Mouse (Mus musculus) layer of hippocampus, adult 18-20 months (tissue): Measurements from ENCODE around the gene Tgfb1. TPM values are rescaled to one million over a fixed set of nuclear protein-coding genes. Genes with fewer than 3 reads are reported as not detected.

ENCODE experiments used
- DNase-seq, 2 experiments: peaks; one replicate each; pipeline ENCODE4 v3.0.0; 2022; ENCODE audit warnings: low spot score in 2 of 2
- total RNA-seq, 2 experiments: library from RNA; stranded (reverse); gene quantifications; 2 replicates each; pipeline ENCODE4 v1.2.3; 2021

Tgfb1 gene
- total RNA-seq, 2 experiments from 2014 or later: 6.5 to 7.7 TPM

DNA sequence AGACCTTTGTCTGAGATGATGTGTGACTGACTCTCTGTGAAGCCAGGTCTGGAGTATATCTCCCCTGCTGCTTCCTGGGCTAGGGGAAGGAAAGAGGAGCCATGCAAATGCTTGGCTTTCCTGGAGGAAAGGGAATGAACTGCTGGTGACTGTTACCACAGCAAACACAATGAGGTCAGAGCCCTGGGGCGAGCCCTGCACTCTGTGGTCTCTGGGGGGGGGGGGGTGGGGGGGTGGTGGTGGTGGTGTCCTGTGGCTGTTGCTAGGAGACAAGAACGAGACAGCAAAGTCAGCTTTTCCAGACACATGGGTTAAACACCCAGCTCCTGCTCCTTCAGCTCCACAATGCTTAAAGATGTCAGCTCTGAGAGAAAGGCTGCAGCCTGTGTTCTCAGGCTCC, 42.6 kb downstream of the Tgfb1 start:
- no peak for DNase-seq

DNA sequence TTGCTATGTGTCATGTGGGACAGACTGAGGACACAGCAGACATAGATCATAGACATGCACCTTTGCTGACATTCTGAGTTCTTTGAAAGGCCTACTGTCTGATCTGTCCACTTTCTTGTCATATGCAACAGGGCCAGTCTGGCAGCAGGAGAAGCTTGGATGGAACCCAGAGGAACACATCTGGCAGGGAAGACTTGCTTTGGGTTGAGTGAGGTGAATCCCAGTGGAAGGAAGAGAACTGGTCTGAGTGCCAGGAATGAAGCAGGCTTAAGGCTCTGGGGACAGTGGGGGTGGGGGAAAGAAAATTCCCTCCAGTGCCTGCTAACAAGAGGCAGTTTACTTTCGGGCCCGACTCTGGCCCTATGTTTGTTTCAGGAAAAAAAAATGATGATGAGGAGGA, 43.1 kb downstream of the Tgfb1 start:
- no peak for DNase-seq

DNA sequence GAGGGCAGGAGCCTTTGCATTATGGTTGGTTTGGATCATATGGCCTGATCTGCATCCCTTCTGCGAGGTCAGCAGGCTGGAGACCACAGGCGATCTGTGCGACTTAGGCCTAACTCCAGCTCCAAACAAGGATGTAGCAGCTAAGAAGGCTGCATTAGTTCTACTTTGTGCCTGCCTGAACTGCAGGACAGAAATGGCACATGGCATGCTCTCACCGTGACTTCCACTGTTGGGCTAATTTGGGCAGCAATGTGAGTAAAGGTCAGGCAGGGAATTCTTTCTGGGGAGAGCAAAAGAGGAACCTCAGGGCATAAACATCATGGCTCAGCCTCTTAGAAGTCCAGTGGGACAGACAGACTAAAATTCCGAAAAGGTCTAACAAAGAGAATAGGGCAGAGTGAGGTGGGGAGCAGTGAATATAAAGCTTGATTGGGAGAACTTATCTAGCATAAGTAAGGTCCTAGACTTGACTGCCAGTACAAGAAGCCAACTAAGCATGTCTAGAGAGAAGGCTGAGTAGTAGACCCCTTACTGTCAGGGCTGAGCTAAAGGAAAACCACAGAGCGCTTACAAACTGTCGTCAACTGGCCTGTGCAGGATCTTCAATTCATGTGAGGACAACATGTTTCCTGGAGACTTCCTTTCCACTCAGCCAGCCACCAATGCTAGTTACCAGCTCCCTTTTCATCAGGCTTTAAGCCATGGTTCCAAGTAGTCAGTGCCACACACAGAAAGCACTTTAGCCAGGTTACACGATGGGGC, 44.7 kb downstream of the Tgfb1 start:
- DNase-seq: no peak

DNA sequence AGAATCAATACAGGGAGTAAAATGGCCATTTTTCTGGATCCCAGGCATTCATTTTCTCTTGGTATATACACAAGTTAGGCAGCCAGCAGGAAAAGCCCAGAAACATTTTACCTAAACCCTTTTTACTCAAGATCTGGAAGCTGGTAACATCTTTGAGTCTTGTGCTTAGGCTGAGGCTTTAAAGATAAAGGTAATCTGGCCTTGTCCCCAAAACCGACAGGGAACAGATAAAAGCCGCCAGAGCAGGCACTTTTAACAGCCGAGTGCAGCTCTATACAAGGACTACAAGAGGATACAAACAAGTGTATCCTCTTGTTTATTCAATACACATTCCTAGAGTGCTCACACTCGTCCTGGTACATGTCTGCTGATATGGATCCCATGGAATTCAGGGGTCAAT, 48.2 kb downstream of the Tgfb1 start:
- no peak for DNase-seq

DNA sequence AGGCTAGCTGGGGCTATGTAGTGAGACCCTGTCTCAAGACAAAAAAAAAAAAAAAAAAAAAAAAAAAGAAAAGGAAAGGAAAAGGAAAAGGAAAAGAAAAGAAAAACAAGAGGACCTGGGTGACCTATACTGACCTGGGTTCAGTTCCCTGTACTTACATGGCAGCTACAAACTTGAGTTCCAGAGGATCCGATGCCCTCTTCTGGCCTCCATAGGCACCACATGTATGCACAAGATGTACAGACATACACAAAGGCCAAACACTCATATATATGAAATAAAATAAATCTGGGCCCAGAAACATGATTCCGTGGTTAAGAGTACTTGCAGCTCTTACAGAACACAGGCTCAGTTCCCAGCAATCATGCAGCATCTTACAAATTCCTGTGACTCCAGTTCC, 50.1 kb downstream of the Tgfb1 start:
- DNase-seq: no peak

DNA sequence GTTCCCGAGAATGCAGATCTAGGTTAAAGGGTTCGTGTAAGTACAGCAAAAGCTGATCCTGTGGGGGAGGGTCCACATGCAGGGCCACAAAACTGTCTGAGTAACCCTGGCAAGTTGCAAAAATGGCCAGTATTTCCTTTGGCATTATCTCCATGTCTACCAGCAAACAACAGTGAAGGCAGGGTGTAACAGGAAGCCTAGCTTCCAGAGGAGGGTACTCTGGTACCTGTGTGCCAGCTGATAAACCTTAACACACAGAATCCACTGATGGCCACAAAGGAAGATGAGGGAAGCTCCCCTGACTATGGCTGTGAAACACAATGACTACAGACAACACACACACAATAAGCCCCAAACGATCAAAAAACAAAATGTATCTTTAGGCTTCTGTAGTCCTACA, 51.5 kb downstream of the Tgfb1 start:
- DNase-seq: no peak

DNA sequence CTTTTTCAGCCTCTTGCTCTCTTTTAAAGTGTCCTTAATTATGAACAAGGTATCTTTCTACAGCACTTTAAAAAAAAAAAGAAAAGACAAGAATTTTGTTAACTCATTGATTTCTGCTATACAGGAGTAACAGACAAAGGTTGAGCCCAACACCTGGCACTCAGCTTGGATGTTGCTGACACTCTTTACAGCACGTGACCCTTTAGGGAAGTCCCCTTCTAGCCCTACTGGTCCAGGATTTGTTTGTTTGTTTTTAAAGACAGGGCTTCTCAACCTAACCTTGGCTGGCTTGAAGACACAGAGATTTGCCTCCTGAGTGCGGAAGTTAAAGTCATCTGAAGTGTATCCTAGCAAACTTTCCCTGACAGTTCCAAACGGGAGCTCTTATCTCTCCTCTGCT, 60.0 kb downstream of the Tgfb1 start:
- DNase-seq: no peak

DNA sequence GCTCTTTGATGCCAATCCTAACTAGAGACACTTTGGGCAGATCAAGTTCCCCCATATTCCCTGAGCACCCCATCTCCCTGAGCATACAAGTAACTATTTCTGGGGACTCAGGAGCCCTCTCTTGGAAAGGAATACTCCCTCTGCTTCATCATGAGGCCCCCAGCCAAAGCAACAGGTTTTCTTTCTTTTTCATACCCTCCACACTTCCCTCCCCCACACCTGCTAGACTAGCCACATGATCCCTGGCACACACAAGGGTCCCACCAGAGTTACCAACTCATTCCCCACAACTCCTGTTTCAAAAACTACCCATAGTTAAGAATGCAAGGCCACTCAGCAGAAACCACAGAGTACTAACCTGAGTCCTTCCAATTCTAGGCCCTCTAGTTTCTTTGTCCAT, 66.3 kb downstream of the Tgfb1 start:
- no peak for DNase-seq

DNA sequence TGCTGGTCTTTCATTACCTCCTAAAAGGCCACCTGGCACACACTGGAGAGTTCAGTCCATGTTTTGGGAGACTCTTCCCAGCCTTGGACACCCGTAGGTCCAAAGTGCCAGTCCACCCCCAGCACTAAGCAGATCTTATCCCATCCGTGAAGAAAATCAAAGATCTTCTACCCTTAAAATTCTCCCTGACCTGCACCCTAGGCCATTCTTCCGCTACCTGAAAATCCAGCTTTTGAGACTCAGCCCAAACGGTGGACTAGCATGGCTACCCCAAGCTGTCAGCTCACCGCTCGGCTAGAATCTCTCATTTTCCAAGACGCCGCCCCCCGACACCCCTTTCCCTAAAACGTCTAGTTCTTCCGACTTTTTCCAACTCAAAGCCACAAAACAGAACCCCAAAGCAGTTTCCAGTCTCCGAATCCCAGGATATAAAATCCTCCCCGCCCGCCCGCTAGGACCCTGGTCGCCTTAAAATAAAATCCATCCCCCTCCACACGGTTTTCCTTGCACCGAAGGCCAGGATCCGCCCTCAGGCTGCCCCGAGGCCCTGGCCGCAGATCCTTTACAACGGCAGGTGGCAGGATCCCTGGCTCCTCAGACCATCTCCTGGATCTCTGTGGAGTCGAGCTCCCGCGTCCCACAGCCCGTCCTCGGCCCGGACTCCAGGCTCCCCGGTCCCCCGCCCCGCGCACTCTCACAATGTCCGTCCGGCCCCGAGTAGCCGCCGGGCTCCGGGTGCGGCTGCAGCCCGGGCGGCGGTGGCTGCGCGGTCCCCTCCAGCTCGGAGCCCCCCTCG, 67.0 kb downstream of the Tgfb1 start:
- DNase-seq: no peak

DNA sequence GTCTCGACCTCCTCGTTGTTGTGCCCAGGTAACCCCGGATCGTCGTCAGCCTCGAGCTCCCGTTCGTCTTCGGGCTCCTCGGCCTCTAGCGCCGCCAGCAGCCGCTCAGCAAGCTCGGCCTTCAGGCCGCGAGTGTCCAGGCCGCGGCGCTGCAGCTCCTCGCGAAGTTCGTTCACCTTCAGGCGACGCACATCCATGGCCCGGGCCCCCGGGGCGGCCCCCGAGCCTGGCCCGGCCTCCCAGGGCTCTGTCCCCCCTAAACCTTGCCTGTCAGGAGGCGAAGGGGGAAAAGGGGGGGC, 67.6 kb downstream of the Tgfb1 start:
- DNase-seq: no peak

Other genes with a start within 250 kb of the Tgfb1 start
- gene Ceacam1, start 209.4 kb upstream of the Tgfb1 start, total RNA-seq: 1 to 10 TPM; 3.2 to 3.8 TPM
- under 1 TPM; 0.72 to 0.99 TPM for gene Ceacam2, start 147.1 kb upstream of the Tgfb1 start, total RNA-seq
- gene Erich4, start 71.1 kb upstream of the Tgfb1 start, total RNA-seq: under 1 TPM in 1 of 2 experiments, not detected in 1; 0.38 TPM
- 10 to 100 TPM; 50.5 to 53.9 TPM for gene Dmac2, start 67.6 kb upstream of the Tgfb1 start, total RNA-seq
- 1 to 10 TPM in 1 of 2 experiments, under 1 TPM in 1; 0.61 to 1.3 TPM for gene B3gnt8, start 60.3 kb upstream of the Tgfb1 start, total RNA-seq
- gene Bckdha, start 28.0 kb upstream of the Tgfb1 start, total RNA-seq: 10 to 100 TPM; 37.0 to 41.2 TPM
- gene Exosc5, start 27.8 kb upstream of the Tgfb1 start, total RNA-seq: 10 to 100 TPM; 25.8 to 30.4 TPM
- 10 to 100 TPM in 1 of 2 experiments, 1 to 10 TPM in 1; 8.4 to 10.9 TPM for gene Tmem91, start 11.8 kb upstream of the Tgfb1 start, total RNA-seq
- gene B9d2, start 6.2 kb upstream of the Tgfb1 start, total RNA-seq: 10 to 100 TPM; 22.2 to 26.3 TPM
- 10 to 100 TPM; 63.4 to 65.6 TPM for gene Ccdc97, start 32.1 kb downstream of the Tgfb1 start, total RNA-seq
- gene Hnrnpul1, start 67.8 kb downstream of the Tgfb1 start, total RNA-seq: 100 to 1,000 TPM in 1 of 2 experiments, 10 to 100 TPM in 1; 99.1 to 110 TPM
- gene Axl, start 101.7 kb downstream of the Tgfb1 start, total RNA-seq: 10 to 100 TPM; 38.2 to 45.2 TPM
- 1 to 10 TPM; 1.6 to 1.7 TPM for gene Cyp2s1, start 129.9 kb downstream of the Tgfb1 start, total RNA-seq
- under 1 TPM; 0.25 to 0.89 TPM for gene Cyp2b10, start 210.6 kb downstream of the Tgfb1 start, total RNA-seq